Mouse (Mus musculus) erythroblast, adult 5-6 weeks (primary cell): ENCODE measurements around the gene B3gnt8. TPM values are rescaled to one million over a fixed set of nuclear protein-coding genes. Genes with fewer than 3 reads are reported as not detected.
A peak's percentile ranks its signal among the peaks of the same experiment; 100 is the strongest.
"Not testable (repeated sequence)": the region's sequence is repeated elsewhere in the genome, so short reads cannot be mapped to it uniquely, and the experiment has no call there.

Experiments
- ATAC-seq: replicated peaks from 2 replicates; pipeline ENCODE4 v1.8.0; 2016; ENCODE audit warnings: moderate number of reproducible peaks, mild to moderate bottlenecking, moderate TSS enrichment, inconsistent platforms; ENCODE audit not compliant: poor library complexity, low FRiP score, severe bottlenecking
- total RNA-seq, 2 experiments: library from RNA; stranded (forward) in 1 of 2; stranded (reverse) in 1 of 2; fragments of 150-400 nt in 1 of 2; fragments of 200-764, 138-1000 nt in 1 of 2; gene quantifications; 2 replicates each; pipeline versions ENCODE4 v1.2.3 to v1.2.4; 2015 to 2017; ENCODE audit warnings: low replicate concordance in 2 of 2

The B3gnt8 gene
- total RNA-seq (2015; ENCODE audit: low replicate concordance) = 1.9 and 2.5 TPM in 2 replicates
- 0.98 and 5.8 TPM in 2 replicates for total RNA-seq (2017; ENCODE audit: low replicate concordance)

DNA sequence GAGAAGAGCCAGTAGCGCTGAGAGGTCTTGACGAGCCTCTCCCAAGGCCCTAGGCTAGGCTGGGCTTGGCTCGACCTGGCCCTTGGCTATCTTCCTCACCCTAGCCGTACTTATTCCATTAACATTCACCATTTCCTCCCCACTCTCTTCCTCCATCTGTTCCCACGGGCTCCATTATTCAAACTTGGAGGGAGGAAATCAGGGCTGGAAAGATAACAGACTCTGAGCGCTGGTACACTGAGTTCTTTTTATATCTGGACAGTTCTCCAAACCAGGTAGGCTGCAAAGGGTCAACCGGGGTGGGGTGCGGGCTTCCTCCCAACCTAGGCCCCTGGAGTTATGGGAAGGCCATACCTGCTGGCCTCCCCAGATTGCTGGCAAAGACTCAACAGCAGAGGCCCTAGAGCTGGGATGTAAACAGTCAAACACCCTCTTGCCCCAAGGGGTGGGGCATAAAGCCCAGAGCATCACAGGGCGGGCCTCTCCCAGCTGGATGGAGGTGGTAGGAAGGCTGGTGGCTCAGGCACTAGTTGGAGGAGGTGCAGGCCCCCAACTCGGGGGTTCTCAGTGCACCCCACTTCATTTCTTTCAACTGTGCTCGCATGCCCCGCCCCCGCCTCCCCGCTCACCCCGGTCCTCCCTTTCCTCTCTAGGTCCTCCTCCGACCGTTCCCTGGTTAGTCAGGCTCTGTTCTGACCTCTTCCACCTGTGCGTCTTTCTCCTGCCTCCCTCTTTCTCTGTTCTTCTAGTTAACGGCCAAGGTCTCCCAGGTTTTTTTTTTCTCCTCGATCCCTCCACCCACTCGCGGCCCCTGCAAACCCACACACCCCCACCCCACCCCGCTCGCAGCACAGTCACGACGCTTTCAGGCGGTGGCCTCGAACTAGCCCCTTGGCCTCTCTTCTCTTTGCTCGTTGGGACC lies at the start of gene B3gnt8:
TSS of gene B3gnt8 (plus strand) at position 146 of the 922 bp plus-strand sequence.
- no peak for ATAC-seq

DNA sequence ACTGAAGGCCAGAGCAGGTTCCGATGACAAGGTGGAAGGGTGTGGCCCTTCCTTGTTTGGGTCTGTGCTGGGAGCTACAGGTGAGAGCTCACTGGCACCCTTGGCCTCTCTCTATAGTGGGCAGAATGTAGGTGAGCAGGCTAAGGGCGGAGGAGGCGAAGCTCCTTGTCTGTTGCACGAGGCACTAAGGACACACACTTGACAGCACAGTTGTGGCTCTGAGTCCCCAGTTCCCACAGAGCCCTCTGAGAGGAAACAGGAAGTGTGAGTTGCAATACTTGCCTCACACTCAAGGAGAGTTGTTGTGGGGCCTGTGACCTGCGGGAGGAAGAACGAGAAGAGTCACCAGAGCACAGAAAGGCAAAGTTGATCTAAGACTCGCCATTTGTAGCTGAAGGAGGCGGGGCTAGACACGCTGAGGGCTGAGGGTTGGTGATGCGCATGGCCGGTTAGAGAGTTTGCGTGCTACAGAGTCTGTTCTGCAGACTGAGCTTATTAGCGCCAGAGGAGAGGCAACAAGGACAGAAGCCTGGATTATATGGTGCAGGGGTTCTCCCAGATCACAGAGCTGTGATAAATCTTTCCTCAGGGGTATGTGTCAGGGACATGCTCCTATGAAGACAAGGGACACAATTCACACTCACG lies 49.5 kb upstream of the B3gnt8 start:
- not testable (repeated sequence) for ATAC-seq

DNA sequence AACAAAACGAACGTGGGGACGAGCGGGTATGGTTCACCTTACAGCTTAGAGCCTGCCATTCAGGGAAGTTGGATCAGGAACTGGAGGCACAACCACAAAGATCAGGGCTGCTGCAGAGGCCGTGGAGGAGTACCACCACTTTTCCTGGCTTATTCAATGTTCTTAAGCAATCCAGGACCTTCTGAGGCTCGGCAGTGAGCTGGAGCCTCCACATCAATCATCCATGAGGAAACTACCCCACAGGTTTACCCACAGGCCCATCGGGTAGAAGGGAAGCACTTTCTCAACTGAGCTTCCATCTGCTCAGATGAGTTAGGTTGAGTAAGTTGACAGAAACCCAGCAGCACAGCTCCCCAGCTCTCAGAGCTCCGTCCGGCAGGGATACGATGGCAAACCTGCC lies 47.0 kb upstream of the B3gnt8 start:
- ATAC-seq = no peak

DNA sequence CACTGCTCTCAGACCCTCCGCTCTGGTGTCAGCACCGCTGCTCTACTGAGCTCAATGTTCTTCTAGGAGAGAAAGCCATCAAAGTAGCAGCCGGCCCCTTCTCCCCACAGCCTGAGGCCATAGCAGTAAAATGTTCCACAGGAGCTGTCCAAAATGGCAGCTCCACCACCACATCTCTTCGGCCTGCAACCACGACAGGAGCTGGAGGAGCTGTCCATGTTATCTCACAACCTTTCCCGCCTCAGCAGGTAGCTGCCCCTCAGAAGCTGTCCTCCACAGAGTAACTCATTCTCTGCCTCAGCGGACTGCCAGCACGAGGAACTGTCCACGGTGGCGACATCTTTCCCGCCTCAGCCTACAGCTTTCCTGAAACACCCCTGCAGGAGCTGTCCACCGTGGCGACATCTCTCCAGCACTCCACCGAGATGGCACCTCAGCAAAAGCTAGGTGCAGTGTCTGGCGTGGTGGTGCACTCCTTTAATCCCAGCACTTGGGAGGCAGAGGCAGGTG lies 44.1 kb upstream of the B3gnt8 start:
- no peak for ATAC-seq

DNA sequence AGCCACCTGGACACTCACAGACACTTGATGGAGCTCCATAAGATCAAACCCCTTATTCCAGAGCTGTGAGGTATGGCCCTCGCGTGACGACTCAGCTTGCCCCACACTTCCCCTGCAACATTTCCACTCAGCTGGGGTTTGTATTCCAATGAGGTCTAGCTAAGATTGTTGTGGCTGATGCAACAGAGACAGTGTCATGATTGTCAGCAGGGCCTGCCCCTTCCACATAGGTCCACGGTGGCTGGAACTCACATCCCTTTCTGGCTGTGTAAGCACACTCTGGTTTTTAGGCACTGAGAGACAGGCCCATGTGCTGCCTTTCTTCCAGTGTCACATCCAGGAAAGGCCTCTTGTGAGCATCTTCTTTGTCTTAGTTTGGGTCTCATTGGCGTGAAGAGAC lies 41.8 kb upstream of the B3gnt8 start:
- ATAC-seq = no peak

DNA sequence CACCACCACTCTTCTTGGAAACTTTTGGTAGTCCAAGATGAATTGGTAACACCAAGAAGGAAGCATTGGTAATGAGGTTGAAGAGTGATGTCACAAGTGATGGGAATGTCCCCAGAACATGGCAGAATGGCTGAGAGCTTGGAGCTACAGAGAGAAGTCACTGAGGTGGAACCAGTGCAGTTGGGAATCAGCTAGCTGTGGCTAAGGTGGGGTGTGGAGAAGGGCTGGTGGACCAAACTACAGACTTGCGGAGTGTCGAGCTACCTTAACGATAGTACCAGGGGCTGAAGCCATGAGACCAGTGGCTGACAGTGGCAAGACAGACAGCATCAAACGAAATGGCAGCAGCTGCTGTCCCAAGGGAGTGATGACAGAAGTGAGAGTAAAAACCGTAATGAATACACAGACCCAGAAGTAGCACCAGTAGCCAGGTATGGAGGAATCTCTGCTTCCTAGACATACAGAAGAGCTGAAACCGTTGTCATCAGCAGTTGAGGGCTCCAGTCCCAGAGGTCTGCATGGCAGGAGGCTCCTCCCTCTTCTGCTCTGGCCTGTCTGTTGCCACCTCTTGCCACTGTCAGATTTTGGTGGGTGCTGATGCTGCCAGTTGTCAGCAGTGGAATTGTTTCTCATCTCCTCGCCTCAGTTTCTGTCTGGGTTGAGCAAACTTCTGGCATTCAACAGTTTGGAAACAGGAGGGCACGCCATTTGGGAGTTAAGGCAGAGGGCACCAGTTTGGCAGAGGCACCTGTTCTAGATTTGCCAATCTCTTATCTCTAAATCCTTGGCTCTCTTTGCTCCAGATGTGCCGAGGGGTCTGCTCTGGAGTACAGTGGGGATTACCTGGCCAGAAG lies 40.9 kb upstream of the B3gnt8 start:
- ATAC-seq = no peak

DNA sequence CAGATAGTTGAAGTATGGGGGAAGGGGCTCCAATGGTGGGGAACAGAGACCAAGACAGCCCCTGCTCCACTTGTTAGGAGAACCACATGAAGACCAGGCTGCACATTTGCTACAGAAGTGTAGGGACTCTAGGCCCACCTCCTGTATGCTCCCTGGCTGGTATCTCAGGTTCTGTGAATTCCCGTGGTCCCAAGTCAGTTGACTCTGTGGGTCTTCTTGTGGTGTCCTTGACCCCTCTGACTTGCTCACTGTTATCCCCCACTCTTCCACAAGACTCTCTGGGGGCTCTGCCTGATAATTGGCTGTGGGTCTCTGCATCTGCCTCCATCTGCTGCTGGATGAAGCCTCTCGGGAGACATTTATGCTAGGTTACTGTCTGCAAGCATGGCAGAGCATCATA lies 35.2 kb upstream of the B3gnt8 start:
- no peak for ATAC-seq

DNA sequence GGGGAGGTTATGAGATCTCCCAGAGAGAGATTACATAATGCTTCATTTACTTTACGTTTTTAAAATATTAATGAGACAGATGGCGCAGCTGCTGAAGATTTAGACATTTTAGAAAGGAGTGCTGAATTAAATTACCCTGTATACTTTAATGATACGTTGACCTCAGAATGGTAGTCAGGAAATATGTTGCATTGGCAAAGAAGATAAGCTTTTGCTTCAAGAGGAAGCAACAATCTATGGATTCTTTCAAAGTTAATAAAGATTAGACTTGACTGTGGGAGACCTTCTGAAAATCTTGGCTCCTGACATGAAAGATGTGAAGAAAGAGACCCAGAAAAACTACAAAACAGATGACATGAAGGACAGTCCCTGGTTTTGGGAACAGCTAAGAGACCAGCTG lies 32.6 kb upstream of the B3gnt8 start:
- ATAC-seq = no peak

DNA sequence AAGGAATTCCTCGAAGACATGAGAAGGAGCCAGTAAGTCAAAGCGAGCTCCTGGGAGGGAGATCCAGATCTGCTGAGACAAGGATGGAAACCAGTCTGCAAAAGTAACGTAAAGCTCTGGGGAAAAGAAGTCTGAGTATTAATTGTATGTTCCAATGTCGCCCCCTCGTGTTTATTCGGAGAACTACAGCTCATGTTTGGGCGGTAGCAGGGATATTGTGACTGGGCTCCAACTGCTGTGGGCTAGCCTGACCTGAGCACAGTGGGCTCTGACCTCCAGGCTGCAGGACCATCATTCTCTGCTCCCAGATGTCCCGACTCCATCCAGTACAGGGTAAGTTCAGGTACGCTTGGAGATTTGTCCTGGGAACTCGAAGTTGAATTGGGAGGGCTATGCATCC lies 26.8 kb upstream of the B3gnt8 start:
- peak; percentile 72; the same call in 1 of the 2 replicates for ATAC-seq

DNA sequence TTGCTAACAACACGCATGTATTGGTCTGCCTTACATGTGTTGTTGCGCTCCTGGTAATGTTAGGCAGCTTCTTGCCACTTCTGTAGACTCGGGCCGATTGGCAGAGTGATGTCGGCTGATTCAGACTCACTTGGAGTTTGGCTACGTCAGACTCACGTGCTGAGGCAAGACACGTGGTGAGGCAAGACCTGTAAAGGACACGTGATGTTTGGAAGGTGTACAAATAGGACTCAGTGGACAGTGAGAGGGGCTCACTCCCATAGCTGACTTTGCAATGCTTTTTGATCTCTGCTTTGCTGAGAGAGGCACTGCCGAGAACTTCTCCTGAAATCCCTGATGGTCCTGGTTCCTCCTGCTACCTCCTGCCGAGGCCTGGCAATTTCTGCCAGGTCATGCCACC lies 25.8 kb upstream of the B3gnt8 start:
- no peak for ATAC-seq

DNA sequence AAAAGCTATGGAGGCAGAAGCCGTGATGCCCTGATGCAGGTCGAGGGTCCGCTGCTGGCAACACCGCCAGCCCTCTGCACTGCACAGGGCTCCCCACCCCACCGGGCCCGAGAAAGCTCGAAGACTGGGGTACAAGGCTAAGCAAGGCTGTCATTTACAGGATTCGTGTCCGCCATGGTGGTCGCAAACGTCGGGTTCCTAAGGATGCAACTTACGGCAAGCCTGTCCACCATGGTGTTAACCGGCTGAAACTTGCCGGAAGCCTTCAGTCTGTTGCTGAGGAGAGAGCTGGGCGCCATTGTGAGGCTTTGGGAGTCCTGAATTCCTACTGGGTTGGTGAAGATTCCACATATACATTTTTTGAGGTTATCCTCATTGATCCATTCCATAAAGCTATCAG lies 25.1 kb upstream of the B3gnt8 start:
- no peak for ATAC-seq

DNA sequence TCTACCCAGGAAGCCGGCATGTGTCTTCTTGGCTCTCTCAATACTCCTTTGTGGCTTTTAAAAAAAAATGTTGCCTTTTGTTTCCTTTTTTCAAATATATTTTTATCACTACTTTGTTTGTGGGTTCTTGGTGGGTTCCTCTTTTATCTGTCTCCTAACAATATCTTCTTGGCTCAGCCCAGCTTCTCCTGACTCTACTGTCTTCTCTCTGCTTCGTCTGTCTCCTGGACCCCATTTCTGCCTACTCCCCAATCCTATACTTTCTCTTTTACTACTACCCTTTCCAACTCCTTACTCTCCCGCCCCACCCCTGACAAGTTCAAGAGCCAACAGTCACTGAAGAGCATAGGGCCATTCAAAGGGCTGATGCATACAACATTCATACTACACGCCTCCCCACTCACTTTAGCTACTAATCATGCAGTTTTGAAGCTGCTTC lies 19.8 kb upstream of the B3gnt8 start:
- no peak for ATAC-seq

DNA sequence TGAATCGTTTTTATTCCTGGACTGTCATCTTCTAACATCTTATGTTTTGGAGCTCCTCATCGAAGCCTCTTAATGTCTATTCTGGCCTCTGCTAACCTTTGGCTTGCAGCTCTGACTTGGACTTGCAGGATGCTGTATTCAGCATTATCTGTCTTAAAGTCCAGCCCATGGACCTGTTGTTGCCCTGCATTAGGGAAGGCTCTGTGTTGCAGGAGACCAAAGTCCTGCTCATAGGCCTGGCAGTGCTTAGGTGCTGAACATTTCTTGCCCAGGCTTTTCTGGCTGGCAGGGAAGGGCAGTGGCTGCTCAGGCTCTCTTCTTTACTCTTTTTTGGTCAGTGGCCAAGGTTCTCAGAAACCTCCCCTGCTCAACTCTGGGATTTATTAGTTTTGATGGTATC lies 19.3 kb upstream of the B3gnt8 start:
- ATAC-seq = no peak

DNA sequence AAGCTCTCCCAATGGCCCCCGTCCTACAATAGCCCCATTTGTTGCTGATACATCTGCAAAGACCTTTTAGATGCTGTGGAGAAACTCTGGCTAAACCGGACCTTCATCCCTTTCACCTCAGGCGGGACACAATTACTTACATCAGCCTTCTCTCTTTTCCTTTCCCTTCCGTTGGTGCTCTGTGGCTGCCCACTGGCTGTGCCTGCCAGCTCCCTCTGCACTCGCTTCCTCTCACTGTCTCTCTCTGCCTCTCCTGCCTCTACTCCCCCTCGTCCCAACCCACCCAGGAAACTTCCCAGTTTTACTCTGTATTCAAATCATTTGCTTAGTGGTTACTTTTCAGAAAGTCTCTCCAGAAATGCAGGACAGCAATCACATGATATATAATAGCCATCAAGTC lies 16.4 kb upstream of the B3gnt8 start:
- no peak for ATAC-seq

DNA sequence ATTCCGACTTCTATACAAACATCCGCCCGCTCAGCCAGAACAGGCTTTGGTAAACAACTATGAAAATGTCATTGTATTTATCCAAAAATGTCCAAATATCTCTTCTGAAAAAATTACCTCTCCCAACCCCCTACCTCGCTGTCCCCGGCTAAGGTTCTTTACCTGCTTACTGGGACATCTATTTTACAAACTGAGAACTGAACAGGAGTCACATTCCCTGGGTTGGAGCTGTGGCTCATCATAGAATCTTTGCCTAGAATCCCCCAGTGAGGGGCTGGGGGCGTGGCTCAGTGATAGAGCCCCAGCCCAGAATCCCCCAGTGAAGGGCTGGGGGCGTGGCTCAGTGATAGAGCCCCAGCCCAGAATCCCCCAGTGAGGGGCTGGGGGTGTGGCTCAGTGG lies 15.0 kb upstream of the B3gnt8 start:
- no peak for ATAC-seq

DNA sequence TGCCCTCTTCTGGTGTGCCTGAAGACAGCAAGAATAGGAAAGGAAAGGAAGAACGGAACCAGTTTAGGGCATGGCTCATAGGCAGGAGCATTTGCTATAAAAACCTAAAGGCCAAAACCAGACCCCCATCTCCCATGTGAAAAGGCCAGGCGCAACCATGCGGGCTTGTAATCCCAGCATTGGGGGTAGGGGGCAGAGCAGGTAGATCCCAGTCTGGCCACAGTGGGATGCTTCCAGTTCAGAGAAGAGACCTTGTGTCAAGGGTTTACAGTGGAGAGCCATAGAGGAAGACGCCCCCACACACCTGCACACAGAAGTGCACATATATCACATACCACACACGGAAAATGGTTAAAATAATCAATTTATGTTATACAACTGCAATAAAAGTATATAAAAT lies 12.4 kb upstream of the B3gnt8 start:
- no peak for ATAC-seq

DNA sequence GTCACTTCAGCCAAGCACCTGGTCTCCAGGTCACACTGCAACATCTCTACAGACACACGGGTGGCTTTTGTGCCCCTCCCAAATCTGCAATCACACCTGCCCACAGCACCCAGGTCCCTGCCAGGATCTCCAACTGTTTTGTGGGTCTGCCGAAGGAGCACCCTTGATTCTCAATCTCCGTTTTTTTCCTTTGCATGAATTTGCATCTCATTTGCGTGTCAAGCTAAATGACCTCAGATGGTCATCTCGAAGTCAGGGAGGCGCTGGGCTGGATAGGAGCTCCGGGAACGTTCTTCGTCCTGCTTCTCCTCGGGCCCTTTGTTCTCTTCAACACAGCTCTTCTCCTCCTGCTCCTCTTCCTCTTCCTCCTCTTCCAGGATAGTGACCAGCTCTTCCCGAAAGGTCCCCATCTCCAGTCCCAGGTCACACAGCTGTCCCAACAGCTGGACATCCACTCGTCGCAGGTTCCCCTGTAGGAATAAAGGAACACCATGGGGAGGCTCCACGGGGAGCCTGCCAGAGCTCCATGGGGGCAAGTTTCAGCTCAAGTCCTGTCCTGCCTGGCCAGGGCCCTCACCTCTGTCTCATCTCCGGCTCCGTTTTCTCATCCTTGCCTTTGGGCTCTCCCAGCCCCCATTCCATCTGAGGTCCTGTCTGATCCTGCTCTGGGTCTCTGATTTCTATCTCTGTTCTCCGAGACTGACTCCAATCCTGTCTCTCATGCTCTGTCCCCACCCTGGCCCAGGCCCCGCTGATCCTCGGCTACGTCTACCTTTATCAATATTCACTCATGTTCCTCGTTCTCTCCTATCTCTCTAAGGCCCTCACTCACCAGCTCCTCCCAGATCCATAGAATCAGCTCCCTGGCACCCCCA lies 11.4 kb upstream of the B3gnt8 start:
- no peak for ATAC-seq

DNA sequence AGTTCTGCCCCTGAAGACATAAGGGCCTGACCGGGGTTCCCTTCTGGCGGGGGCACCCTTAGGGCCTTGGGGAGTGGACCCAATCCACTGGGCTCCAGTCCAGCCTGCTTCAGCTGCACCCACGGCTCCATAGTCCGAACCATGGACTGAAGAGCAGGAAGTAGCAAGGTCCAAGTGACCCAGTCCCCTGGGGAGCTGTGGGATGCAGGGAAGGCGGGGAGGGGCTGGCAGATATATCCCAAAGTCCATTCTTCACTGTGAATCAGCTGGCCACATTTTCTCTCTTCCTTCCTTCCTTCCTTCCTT lies 10.8 kb upstream of the B3gnt8 start, which contains the start of gene Erich4:
TSS of gene Erich4 (minus strand) at position 187 of the 306 bp plus-strand sequence.
- ATAC-seq = no peak
